Mouse (Mus musculus): Measurements from ENCODE around the gene Syngr4. TPM values are rescaled to one million over a fixed set of nuclear protein-coding genes. Genes with fewer than 3 reads are reported as not detected.

Gene Syngr4
- polyA plus RNA-seq, 1 experiment from 2014 or later: 0.86 TPM

Other genes with a start within 250 kb of the Syngr4 start
- gene Fut2, start 230.3 kb downstream of the Syngr4 start, polyA plus RNA-seq (2015; fragmentation: Nextera tagmentation; extraction: Ambion mirVana): 0.05 and 0.06 TPM in 2 replicates
- gene Ntn5, start 212.7 kb downstream of the Syngr4 start, polyA plus RNA-seq (2015; fragmentation: Nextera tagmentation; extraction: Ambion mirVana): not detected in 2 replicates
- 0.07 TPM in 1 of 2 replicates, not detected in the other for gene Sec1, start 202.3 kb downstream of the Syngr4 start, polyA plus RNA-seq (2015; fragmentation: Nextera tagmentation; extraction: Ambion mirVana)
- gene Car11, start 196.9 kb downstream of the Syngr4 start, polyA plus RNA-seq (2015; fragmentation: Nextera tagmentation; extraction: Ambion mirVana): 0.34 and 0.44 TPM in 2 replicates
- 0.43 and 0.64 TPM in 2 replicates for gene Dbp, start 191.6 kb downstream of the Syngr4 start, polyA plus RNA-seq (2015; fragmentation: Nextera tagmentation; extraction: Ambion mirVana)
- 761 and 840 TPM in 2 replicates for gene Rpl18, start 181.3 kb downstream of the Syngr4 start, polyA plus RNA-seq (2015; fragmentation: Nextera tagmentation; extraction: Ambion mirVana)
- gene Sphk2, start 178.7 kb downstream of the Syngr4 start, polyA plus RNA-seq (2015; fragmentation: Nextera tagmentation; extraction: Ambion mirVana): 11.4 and 11.7 TPM in 2 replicates
- gene Fam83e, start 175.5 kb downstream of the Syngr4 start, polyA plus RNA-seq (2015; fragmentation: Nextera tagmentation; extraction: Ambion mirVana): 0.37 and 0.47 TPM in 2 replicates
- not detected in 2 replicates for gene Spaca4, start 170.9 kb downstream of the Syngr4 start, polyA plus RNA-seq (2015; fragmentation: Nextera tagmentation; extraction: Ambion mirVana)
- not detected in 2 replicates for gene Lmtk3, start 113.0 kb downstream of the Syngr4 start, polyA plus RNA-seq (2015; fragmentation: Nextera tagmentation; extraction: Ambion mirVana)
- 0.45 and 0.68 TPM in 2 replicates for gene Sult2b1, start 112.0 kb downstream of the Syngr4 start, polyA plus RNA-seq (2015; fragmentation: Nextera tagmentation; extraction: Ambion mirVana)
- gene Cyth2, start 82.1 kb downstream of the Syngr4 start, polyA plus RNA-seq (2015; fragmentation: Nextera tagmentation; extraction: Ambion mirVana): 36.1 and 36.6 TPM in 2 replicates
- gene Kcnj14, start 71.9 kb downstream of the Syngr4 start, polyA plus RNA-seq (2015; fragmentation: Nextera tagmentation; extraction: Ambion mirVana): 0.12 and 0.23 TPM in 2 replicates
- gene Grwd1, start 65.8 kb downstream of the Syngr4 start, polyA plus RNA-seq (2015; fragmentation: Nextera tagmentation; extraction: Ambion mirVana): 48.4 and 49.2 TPM in 2 replicates
- gene Kdelr1, start 23.9 kb downstream of the Syngr4 start, polyA plus RNA-seq (2015; fragmentation: Nextera tagmentation; extraction: Ambion mirVana): 22.9 and 23.8 TPM in 2 replicates
- gene Grin2d, start 18.3 kb downstream of the Syngr4 start, polyA plus RNA-seq (2015; fragmentation: Nextera tagmentation; extraction: Ambion mirVana): 0.07 TPM in 2 replicates
- gene Tmem143, start 227 bp upstream of the Syngr4 start, polyA plus RNA-seq (2015; fragmentation: Nextera tagmentation; extraction: Ambion mirVana): 3.6 and 3.8 TPM in 2 replicates
- 49.0 and 61.6 TPM in 2 replicates for gene Emp3, start 24.7 kb upstream of the Syngr4 start, polyA plus RNA-seq (2015; fragmentation: Nextera tagmentation; extraction: Ambion mirVana)
- 1.2 and 1.5 TPM in 2 replicates for gene Ccdc114, start 27.4 kb upstream of the Syngr4 start, polyA plus RNA-seq (2015; fragmentation: Nextera tagmentation; extraction: Ambion mirVana)
- gene Abcc6, start 133.6 kb upstream of the Syngr4 start, polyA plus RNA-seq (2015; fragmentation: Nextera tagmentation; extraction: Ambion mirVana): 4.5 and 4.8 TPM in 2 replicates
- gene Nomo1, start 137.0 kb upstream of the Syngr4 start, polyA plus RNA-seq (2015; fragmentation: Nextera tagmentation; extraction: Ambion mirVana): 30.8 and 34.2 TPM in 2 replicates
- gene Kcnj11, start 204.1 kb upstream of the Syngr4 start, polyA plus RNA-seq (2015; fragmentation: Nextera tagmentation; extraction: Ambion mirVana): 0.13 TPM in 1 of 2 replicates, not detected in the other